Mouse (Mus musculus) left cerebral cortex, adult 8-10 months (tissue): ENCODE measurements around the gene Pde10a. TPM values are rescaled to one million over a fixed set of nuclear protein-coding genes. Genes with fewer than 3 reads are reported as not detected.

ENCODE experiments used
- DNase-seq, 2 experiments: peaks; one replicate each; pipeline ENCODE4 v3.0.0; 2022; ENCODE audit warnings: low spot score in 2 of 2
- total RNA-seq, 4 experiments: library from RNA; stranded (reverse); gene quantifications; 2 replicates each; pipeline ENCODE4 v1.2.4; 2022

Gene Pde10a
- total RNA-seq, 4 experiments from 2014 or later = 174 to 238 (median 211) TPM

GRCm38 (mm10) chr17:8871997-8872593, 346.9 kb downstream of the Pde10a start:
- no peak for DNase-seq

DNA sequence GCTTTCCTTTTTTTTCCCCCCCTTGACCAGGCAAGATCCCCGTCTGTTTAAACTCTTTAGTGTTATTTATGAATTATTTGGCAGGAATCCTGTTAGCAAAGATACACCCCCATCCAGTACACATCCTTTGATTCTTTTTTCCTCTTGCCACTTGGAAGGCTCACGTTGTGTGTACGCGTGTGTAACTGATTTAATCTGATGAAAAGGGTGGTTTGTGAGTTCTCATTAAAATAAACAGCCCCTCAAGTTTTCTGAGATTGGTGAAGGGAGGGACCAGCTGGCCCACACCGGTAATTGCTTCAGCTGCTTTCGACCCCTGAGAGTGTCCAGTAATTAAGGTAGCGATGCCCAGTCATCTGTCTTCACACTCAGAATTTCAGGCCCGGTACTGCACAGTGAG, 347.4 kb downstream of the Pde10a start:
- no peak for DNase-seq

GRCm38 (mm10) chr17:8878056-8878455, 352.9 kb downstream of the Pde10a start:
- DNase-seq = no peak

GRCm38 (mm10) chr17:8881711-8882110, 356.5 kb downstream of the Pde10a start:
- DNase-seq = no peak

DNA sequence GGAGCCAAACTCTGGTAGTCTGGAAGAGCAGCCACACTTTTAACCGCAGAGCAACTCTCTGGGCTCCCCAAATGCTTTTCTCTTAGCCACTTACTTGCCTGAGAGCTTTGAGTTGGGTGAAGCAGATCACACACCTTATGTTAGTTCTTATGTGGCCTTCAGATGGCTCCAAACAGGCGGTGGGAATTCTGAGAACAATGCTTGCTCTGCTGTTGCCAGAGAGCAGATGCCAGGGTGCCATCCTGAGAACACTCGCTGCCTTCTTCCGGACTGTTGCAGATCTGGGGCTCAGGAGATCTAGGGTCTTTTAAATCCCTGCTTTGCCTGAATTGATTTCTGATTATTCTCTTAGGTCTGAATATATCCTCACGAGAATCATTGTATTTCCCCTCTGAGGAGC, 359.5 kb downstream of the Pde10a start:
- no peak for DNase-seq

- no peak for DNase-seq
These were observed 360.7 kb downstream of the Pde10a start for GRCm38 (mm10) chr17:8885830-8886229.

DNA sequence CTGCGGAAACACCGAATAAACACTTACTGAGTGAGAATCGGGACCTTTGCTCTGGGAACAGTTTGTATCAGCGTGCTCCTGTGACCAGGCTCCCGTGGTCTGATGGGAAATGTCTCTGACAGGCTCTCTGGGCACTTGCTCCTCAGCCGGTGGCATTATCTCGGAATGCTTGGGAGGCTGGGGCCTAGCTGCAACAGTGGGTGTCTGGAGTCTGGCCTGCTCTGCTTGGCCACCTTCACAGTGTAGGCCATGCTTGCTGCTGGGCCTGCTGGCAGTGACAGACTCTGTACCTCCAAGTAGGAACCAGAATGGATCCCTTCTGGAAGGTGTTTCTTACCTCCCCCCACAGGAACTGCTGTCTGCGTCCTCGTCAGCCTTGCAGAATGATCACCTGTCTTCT, 362.9 kb downstream of the Pde10a start:
- no peak for DNase-seq

- no peak for DNase-seq
These were observed 363.5 kb downstream of the Pde10a start for GRCm38 (mm10) chr17:8888639-8889038.

- DNase-seq = no peak
These were observed 367.2 kb downstream of the Pde10a start for GRCm38 (mm10) chr17:8892193-8892985.

- no peak for DNase-seq
These were observed 370.8 kb downstream of the Pde10a start for GRCm38 (mm10) chr17:8895991-8896390.

- no peak for DNase-seq
These were observed 372.6 kb downstream of the Pde10a start for GRCm38 (mm10) chr17:8897749-8898148.

DNA sequence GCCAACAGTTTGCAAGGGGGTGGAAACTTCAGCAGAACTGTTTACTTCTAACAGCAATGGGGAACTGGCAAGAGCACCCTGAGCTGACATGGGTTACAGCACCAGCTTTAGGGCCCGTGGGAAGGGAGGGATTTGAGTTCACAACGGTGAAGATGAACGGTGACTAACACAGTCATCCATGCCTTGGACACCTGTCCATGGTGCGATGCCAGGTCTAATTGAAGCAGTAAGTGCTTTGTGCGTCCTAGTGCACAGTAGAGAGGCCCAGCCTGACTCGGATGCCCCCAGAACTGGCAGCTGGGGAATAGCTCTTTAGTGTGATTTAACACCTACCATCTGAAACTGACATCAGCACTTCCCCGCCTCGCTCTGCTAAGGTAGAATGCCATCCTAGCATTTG, 373.0 kb downstream of the Pde10a start:
- no peak for DNase-seq

- DNase-seq = no peak
These were observed 374.0 kb downstream of the Pde10a start for GRCm38 (mm10) chr17:8899212-8899611.

GRCm38 (mm10) chr17:8903555-8904283, 378.5 kb downstream of the Pde10a start:
- no peak for DNase-seq

- DNase-seq = no peak
These were observed 385.4 kb downstream of the Pde10a start for GRCm38 (mm10) chr17:8910571-8910970.

GRCm38 (mm10) chr17:8912933-8913332, 387.8 kb downstream of the Pde10a start:
- no peak for DNase-seq

- no peak for DNase-seq
These were observed 390.5 kb downstream of the Pde10a start for GRCm38 (mm10) chr17:8915693-8916092.

GRCm38 (mm10) chr17:8923074-8923473, 397.9 kb downstream of the Pde10a start:
- no peak for DNase-seq

GRCm38 (mm10) chr17:8923727-8924126, 398.6 kb downstream of the Pde10a start:
- DNase-seq = no peak

DNA sequence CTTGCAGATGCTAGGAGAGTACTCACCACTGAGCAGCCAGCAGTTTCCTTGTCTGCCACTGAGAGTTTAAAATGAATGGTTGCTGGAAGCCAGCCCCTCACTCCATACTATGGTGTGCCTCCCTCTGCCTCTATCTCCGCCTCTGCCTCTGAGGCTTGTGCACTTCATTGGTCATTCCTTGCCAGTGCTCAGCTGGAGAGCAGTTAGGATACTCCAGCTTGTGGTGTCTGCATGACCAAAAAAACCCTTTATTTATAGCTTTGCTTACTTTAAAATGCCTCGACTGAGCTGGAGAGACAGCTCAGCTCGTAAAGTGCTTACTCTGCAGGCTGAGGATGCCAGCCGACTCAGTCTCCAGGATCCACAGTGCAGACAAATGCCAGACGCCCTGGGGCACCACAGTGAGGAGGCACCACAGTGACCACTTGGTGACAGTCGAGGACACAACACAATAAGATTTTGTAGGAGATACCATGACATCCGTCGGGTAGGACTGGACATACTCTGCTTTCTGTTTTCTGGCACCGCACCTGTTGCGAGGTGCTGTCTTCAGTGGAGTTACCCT, 400.7 kb downstream of the Pde10a start:
- DNase-seq = no peak

DNA sequence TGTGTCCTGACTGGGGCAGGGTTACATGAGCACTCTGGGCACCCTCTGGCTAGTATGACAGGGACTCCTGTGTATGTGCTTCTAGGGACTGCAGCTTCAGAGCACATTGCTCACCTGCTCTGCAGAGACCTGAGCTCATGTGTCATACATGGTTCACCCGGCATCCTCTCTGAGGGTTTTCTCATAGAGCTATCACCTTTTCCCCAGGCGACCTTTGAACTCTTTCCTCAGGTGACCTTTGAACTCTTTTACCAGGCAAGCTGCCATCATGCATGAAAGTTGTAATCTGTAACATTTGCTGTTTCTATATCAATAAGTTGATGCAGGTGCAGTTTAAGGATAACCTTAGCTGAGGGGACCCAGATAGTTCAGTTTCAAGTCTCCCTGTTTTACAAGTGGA, 403.4 kb downstream of the Pde10a start:
- DNase-seq = no peak

DNA sequence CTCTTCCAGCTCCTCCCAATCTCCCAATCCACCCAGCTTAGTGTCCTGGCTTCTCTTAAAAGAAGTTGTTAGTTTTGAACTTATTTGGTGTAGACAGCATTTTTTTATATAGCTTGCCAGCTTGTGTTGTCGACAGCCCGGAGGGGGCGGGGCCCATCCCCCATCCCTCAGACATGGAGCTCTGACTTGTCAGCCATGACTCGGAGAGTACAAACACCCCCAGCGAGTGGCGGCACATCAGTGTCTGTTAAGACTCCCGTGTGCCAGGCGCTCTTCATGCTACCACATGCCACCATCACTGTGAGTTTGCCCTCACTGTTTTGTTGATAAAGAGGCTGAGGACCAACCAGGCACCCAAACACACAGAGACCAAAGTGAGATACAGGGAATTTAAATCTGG, 404.5 kb downstream of the Pde10a start:
- no peak for DNase-seq
